Mouse (Mus musculus): ENCODE results near the gene Erp29. TPM values are rescaled to one million over a fixed set of nuclear protein-coding genes. Genes with fewer than 3 reads are reported as not detected.

Erp29 gene
- polyA plus RNA-seq, 1 experiment: 282 TPM

GRCm38 (mm10) chr5:121453743-121454502 is 1.6 kb upstream of the Erp29 start:
- no peak for TF ChIP-seq GATA1 (IDR thresholded peaks at IDR 0.05; ENCODE audit: low read length)

GRCm38 (mm10) chr5:121452906-121453305 is 600 bp upstream of the Erp29 start:
- TF ChIP-seq GATA1 (IDR thresholded peaks at IDR 0.05; ENCODE audit: low read length): no peak

GRCm38 (mm10) chr5:121451644-121452025 is 671 bp downstream of the Erp29 start, which contains the start of gene Tmem116:
Tmem116 (plus strand) TSS chr5:121451893.
- TF ChIP-seq GATA1 (IDR thresholded peaks at IDR 0.05; ENCODE audit: low read length): no peak

GRCm38 (mm10) chr5:121451203-121451602 is 1.1 kb downstream of the Erp29 start:
- TF ChIP-seq GATA1 (IDR thresholded peaks at IDR 0.05; ENCODE audit: low read length): no peak

- no peak for TF ChIP-seq GATA1 (IDR thresholded peaks at IDR 0.05; ENCODE audit: low read length)
Observed at GRCm38 (mm10) chr5:121450476-121450875, 1.8 kb downstream of the Erp29 start.

GRCm38 (mm10) chr5:121449976-121450375 is 2.3 kb downstream of the Erp29 start:
- no peak for TF ChIP-seq GATA1 (IDR thresholded peaks at IDR 0.05; ENCODE audit: low read length)

GRCm38 (mm10) chr5:121448450-121448849 is 3.9 kb downstream of the Erp29 start:
- no peak for TF ChIP-seq GATA1 (IDR thresholded peaks at IDR 0.05; ENCODE audit: low read length)

- TF ChIP-seq GATA1 (IDR thresholded peaks at IDR 0.05; ENCODE audit: low read length): no peak
Observed at GRCm38 (mm10) chr5:121444870-121445269, 7.4 kb downstream of the Erp29 start.

GRCm38 (mm10) chr5:121443548-121443947 is 8.8 kb downstream of the Erp29 start:
- TF ChIP-seq GATA1 (IDR thresholded peaks at IDR 0.05; ENCODE audit: low read length): no peak

- no peak for TF ChIP-seq GATA1 (IDR thresholded peaks at IDR 0.05; ENCODE audit: low read length)
Observed at GRCm38 (mm10) chr5:121438756-121439155, 13.6 kb downstream of the Erp29 start.

- TF ChIP-seq GATA1 (IDR thresholded peaks at IDR 0.05; ENCODE audit: low read length): no peak
Observed at GRCm38 (mm10) chr5:121438131-121438530, 14.2 kb downstream of the Erp29 start.

GRCm38 (mm10) chr5:121428954-121429353 is 23.4 kb downstream of the Erp29 start:
- TF ChIP-seq GATA1 (IDR thresholded peaks at IDR 0.05; ENCODE audit: low read length): no peak

GRCm38 (mm10) chr5:121423297-121423696 is 29.0 kb downstream of the Erp29 start:
- no peak for TF ChIP-seq GATA1 (IDR thresholded peaks at IDR 0.05; ENCODE audit: low read length)

GRCm38 (mm10) chr5:121422787-121423186 is 29.5 kb downstream of the Erp29 start:
- TF ChIP-seq GATA1 (IDR thresholded peaks at IDR 0.05; ENCODE audit: low read length): no peak

GRCm38 (mm10) chr5:121420721-121421120 is 31.6 kb downstream of the Erp29 start:
- TF ChIP-seq GATA1 (IDR thresholded peaks at IDR 0.05; ENCODE audit: low read length): no peak

GRCm38 (mm10) chr5:121410975-121411374 is 41.3 kb downstream of the Erp29 start:
- TF ChIP-seq GATA1 (IDR thresholded peaks at IDR 0.05; ENCODE audit: low read length): no peak

- no peak for TF ChIP-seq GATA1 (IDR thresholded peaks at IDR 0.05; ENCODE audit: low read length)
Observed at GRCm38 (mm10) chr5:121407856-121408255, 44.5 kb downstream of the Erp29 start.
